Mouse (Mus musculus) Patski (cell line): ENCODE data around the gene Papolb. TPM values are rescaled to one million over a fixed set of nuclear protein-coding genes. Genes with fewer than 3 reads are reported as not detected.
A peak's percentile ranks its signal among the peaks of the same experiment; 100 is the strongest.

Experiments used
- ATAC-seq: fragments of 100-300 bp; one replicate; pipeline ENCODE4 v1.8.0; 2021
- CTCF ChIA-PET: fragments of 350-600 bp; sonication (Branson Sonifier 250); formaldehyde crosslinking; loops from one replicate; lab custom pipeline; 2022; ENCODE audit warnings: inconsistent platforms; lab: Charles Lee
- POLR2A ChIA-PET: fragments of 350-600 bp; sonication (Branson Sonifier 250); formaldehyde crosslinking; loops from one replicate; lab custom pipeline; 2022; ENCODE audit warnings: antibody characterized with exemption, inconsistent platforms; lab: Charles Lee
- DNase-seq: peaks from one replicate; pipeline ENCODE4 v3.0.0-alpha.2; 2011; ENCODE audit warnings: low read depth, low spot score
- H3K27me3 ChIP-seq: fragments of 371-371 bp; one replicate; pipeline ENCODE4 v1.5.1; 2021
- CTCF ChIP-seq: fragments of 100-300 bp; IDR thresholded peaks from one replicate; pipeline ENCODE4 v1.5.1; 2021
- in situ Hi-C: fragments of 300-500 bp; cut with MboI; formaldehyde crosslinking; loops from 3 replicates; pipeline ENCODE4 v1.11.1; 2018; ENCODE audit warnings: low pct_unique_long_range_greater_than_20kb, mixed read lengths
- polyA plus RNA-seq: library from polyadenylated mRNA; unstranded; gene quantifications from one replicate; pipeline ENCODE4 v1.2.3, GENCODE M21; 2021

Gene Papolb
- polyA plus RNA-seq, 1 experiment from 2014 or later: 0.04 TPM

- in situ Hi-C loops: loop anchor here (5.0 to 10.0 kb wide), 2 partner anchors 45 to 212 kb away; no protein-coding TSS in a partner anchor
- ATAC-seq: peak; percentile 75
- DNase-seq: peak; percentile 38
- peak; percentile 87 for TF ChIP-seq CTCF
- no peaks in the 10 kb centered on the region for H3K27me3 ChIP-seq
- POLR2A ChIA-PET: interaction anchor here (1.7 kb wide), 1 partner anchor 48 kb away, joined by 4 read pairs; no protein-coding TSS in a partner anchor
- CTCF ChIA-PET: interaction anchor here (0.6 to 5.2 kb wide), 9 partner anchors 10 to 52 kb away, joined by 3 to 34 read pairs (median 4); partner anchors contain the start of gene Radil
Measured at GRCm38 (mm10) chr5:142502414-142502813, 27.5 kb downstream of the Papolb start.

- DNase-seq: no peak
- H3K27me3 ChIP-seq: no peaks in the 10 kb centered on the region
- no peak for TF ChIP-seq CTCF
- no peak for ATAC-seq
- in situ Hi-C loops: loop anchor here (5.0 to 10.0 kb wide), 2 partner anchors 46 to 214 kb away; no protein-coding TSS in a partner anchor
- ChIA-PET CTCF (interaction anchor here (0.6 to 1.2 kb wide), 2 partner anchors 50 to 100 kb away, joined by 3 read pairs; partner anchors contain the start of genes Foxk1 and Radil), POLR2A (no interaction called here)
Measured at GRCm38 (mm10) chr5:142500918-142501317, 29.0 kb downstream of the Papolb start.

- no peaks in the 10 kb centered on the region for H3K27me3 ChIP-seq
- in situ Hi-C loops: no loop called here
- ATAC-seq (no peak), DNase-seq (no peak)
- TF ChIP-seq CTCF: no peak
- ChIA-PET CTCF (interaction anchor here (0.7 to 2.6 kb wide), 6 partner anchors 15 to 58 kb away, joined by 3 to 7 read pairs (median 3); no protein-coding TSS in a partner anchor), POLR2A (no interaction called here)
Measured at GRCm38 (mm10) chr5:142498964-142499363, 30.9 kb downstream of the Papolb start.

DNA sequence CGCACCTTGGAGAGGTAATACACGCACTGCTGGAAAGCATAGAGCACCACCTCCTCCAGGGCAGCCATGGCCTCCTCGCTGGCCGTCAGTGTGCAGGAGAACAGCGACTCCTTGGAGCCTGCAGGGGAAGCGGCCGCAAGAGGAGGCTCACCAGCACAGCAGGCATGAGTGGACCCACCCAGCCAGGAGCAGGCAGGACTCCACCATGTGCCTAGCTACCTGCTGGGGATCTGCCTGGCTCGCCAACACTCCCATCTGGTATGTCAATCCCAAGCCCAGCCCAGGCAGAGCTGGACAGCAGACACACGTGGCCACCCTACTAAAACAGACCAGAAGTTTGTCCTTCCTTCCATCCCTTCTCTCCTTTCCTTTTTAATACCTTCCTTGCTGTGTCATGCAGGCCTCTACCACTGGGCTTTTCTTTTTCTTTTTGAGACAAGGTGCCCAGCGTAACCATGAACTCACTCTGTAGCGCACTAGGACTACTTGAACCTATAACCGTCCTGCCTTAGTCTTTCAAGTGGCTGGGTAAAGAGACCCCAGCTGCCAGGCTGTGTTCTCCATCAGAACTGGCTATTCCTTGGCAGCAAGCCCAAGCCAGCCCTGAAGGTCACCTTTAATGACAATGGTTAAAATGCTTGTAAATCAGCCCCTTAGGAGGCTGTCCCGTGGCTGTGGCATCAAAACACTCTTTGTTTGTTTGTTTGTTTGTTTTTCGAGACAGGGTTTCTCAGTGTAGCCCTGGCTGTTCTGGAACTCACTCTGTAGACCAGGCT is 34.4 kb downstream of the Papolb start:
- no peak for DNase-seq
- ChIA-PET CTCF (no interaction called here), POLR2A (no interaction called here)
- H3K27me3 ChIP-seq: no peaks in the 10 kb centered on the region
- no peak for ATAC-seq
- in situ Hi-C loops: no loop called here
- TF ChIP-seq CTCF: no peak

- in situ Hi-C loops: no loop called here
- H3K27me3 ChIP-seq: no peaks in the 10 kb centered on the region
- TF ChIP-seq CTCF: no peak
- ChIA-PET POLR2A (no interaction called here), CTCF (interaction anchor here (1.7 kb wide), 1 partner anchor 9 kb away, joined by 6 read pairs; no protein-coding TSS in a partner anchor)
- no peak for DNase-seq
- no peak for ATAC-seq
Measured at GRCm38 (mm10) chr5:142493307-142493706, 36.6 kb downstream of the Papolb start.

GRCm38 (mm10) chr5:142489955-142490707 is 39.7 kb downstream of the Papolb start:
- no peaks in the 10 kb centered on the region for H3K27me3 ChIP-seq
- TF ChIP-seq CTCF: no peak
- no peak for ATAC-seq
- no peak for DNase-seq
- POLR2A ChIA-PET: no interaction called here
- in situ Hi-C loops: loop anchor here (10.0 kb wide), 1 partner anchor 55 kb away; no protein-coding TSS in a partner anchor
- CTCF ChIA-PET: interaction anchor here (1.0 kb wide), 1 partner anchor 108 kb away, joined by 3 read pairs; no protein-coding TSS in a partner anchor

- DNase-seq (no peak), ATAC-seq (no peak)
- no peaks in the 10 kb centered on the region for H3K27me3 ChIP-seq
- TF ChIP-seq CTCF: no peak
- in situ Hi-C loops: loop anchor here (10.0 kb wide), 1 partner anchor 58 kb away; no protein-coding TSS in a partner anchor
- CTCF ChIA-PET: interaction anchor here (1.0 kb wide), 1 partner anchor 8 kb away, joined by 4 read pairs; no protein-coding TSS in a partner anchor
- POLR2A ChIA-PET: no interaction called here
Measured at GRCm38 (mm10) chr5:142486654-142487053, 43.2 kb downstream of the Papolb start.

DNA sequence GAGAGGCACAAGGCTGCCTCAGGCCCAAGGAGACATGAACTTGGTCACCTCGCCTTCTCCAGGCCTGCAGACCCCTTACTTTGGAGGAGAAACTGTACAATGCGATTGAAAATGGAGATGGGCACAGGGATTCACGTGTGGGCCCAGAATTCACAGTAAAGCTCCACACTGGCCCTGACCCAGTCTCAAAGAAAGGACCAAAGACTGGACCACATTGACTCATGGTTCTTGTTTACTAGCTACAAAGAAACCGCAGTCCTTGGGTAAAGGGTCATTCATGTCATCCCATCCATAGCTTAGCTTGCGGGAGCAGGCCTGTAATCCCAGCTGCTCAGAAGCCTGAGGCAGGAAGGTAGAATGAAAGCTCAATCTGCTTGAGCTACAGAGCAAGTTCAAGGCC is 46.3 kb downstream of the Papolb start:
- TF ChIP-seq CTCF: no peak
- ChIA-PET CTCF (interaction anchor here (0.6 kb wide), 1 partner anchor 15 kb away, joined by 3 read pairs; no protein-coding TSS in a partner anchor), POLR2A (no interaction called here)
- ATAC-seq: no peak
- H3K27me3 ChIP-seq: no peaks in the 10 kb centered on the region
- no peak for DNase-seq
- in situ Hi-C loops: loop anchor here (10.0 kb wide), 1 partner anchor 61 kb away; no protein-coding TSS in a partner anchor

DNA sequence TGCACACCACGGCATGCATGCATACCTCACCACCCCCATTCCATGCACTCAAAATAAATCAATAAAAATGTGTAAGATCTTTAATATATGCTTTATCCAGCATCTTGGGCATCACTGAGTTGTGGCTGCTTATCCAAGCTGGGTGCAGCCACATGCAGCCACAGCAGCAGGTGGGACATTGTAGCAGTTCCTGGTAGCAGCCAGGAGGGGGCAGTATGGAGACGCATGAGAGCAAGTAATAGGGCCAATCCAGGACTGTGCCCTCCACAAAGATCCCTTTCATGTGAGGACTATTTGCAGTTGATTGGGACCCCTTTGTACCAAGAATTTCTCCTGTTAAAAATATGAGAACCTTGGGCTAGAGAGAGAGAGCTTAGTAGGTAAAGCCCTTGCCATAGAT is 47.4 kb downstream of the Papolb start:
- ChIA-PET POLR2A (interaction anchor here (0.6 kb wide), 1 partner anchor 513 kb away, joined by 3 read pairs; no protein-coding TSS in a partner anchor), CTCF (interaction anchor here (0.7 to 1.4 kb wide), 3 partner anchors 9 to 69 kb away, joined by 3 to 6 read pairs (median 3); partner anchors contain the start of gene Radil)
- no peak for DNase-seq
- no peaks in the 10 kb centered on the region for H3K27me3 ChIP-seq
- ATAC-seq: no peak
- in situ Hi-C loops: loop anchor here (10.0 kb wide), 1 partner anchor 62 kb away; no protein-coding TSS in a partner anchor
- TF ChIP-seq CTCF: no peak

GRCm38 (mm10) chr5:142478829-142479435 is 50.9 kb downstream of the Papolb start:
- TF ChIP-seq CTCF: no peak
- ATAC-seq (no peak), DNase-seq (peak; percentile 25)
- in situ Hi-C loops: no loop called here
- no peaks in the 10 kb centered on the region for H3K27me3 ChIP-seq
- CTCF ChIA-PET: interaction anchor here (0.7 to 2.6 kb wide), 5 partner anchors 8 to 71 kb away, joined by 3 to 9 read pairs (median 5); partner anchors contain the start of gene Radil
- POLR2A ChIA-PET: interaction anchor here (0.6 kb wide), 1 partner anchor 432 kb away, joined by 5 read pairs; no protein-coding TSS in a partner anchor
